Mouse (Mus musculus) embryonic facial prominence, embryonic 11.5 days (tissue): ENCODE measurements around the gene Slc39a3. TPM values are rescaled to one million over a fixed set of nuclear protein-coding genes. Genes with fewer than 3 reads are reported as not detected.

Source experiments
- ATAC-seq: fragments of 200-750 bp; cut with Nextera tagmentation; replicated peaks from 2 replicates; pipeline ENCODE4 v1.8.0; 2017; ENCODE audit warnings: low read depth; ENCODE audit not compliant: insufficient number of reproducible peaks, low FRiP score, low TSS enrichment
- DNase-seq: peaks from one replicate; pipeline ENCODE4 v3.0.0-alpha.2; 2015; ENCODE audit warnings: low spot score
- H3K27ac ChIP-seq: fragments of 300-500 bp; sonication (generic); replicated peaks from 2 replicates; pipeline ENCODE4 v1.5.1; 2014; ENCODE audit warnings: mild to moderate bottlenecking, low read depth, low read length, control low read depth
- H3K27me3 ChIP-seq: fragments of 300-500 bp; sonication (generic); 2 replicates; pipeline ENCODE4 v1.6.1; 2014; ENCODE audit warnings: mild to moderate bottlenecking, low read length, moderate library complexity, mixed read lengths; ENCODE audit not compliant: control insufficient read depth, insufficient read depth
- H3K36me3 ChIP-seq: fragments of 300-500 bp; sonication (generic); replicated peaks from 2 replicates; pipeline ENCODE4 v1.6.1; 2014; ENCODE audit warnings: low read depth, mild to moderate bottlenecking, low read length, moderate library complexity, mixed read lengths; ENCODE audit not compliant: control insufficient read depth, insufficient read depth
- H3K4me1 ChIP-seq: fragments of 300-500 bp; sonication (generic); 2 replicates; pipeline ENCODE4 v1.6.1; 2014; ENCODE audit warnings: low read length, mixed read lengths; ENCODE audit not compliant: control insufficient read depth, insufficient read depth
- H3K4me2 ChIP-seq: fragments of 300-500 bp; sonication (generic); 2 replicates; pipeline ENCODE4 v1.6.1; 2014; ENCODE audit warnings: low read depth, mild to moderate bottlenecking, control low read depth, low read length, moderate library complexity
- H3K4me3 ChIP-seq: fragments of 300-500 bp; sonication (generic); 2 replicates; pipeline ENCODE4 v1.5.1; 2014; ENCODE audit warnings: low read depth, low read length, control low read depth
- H3K9ac ChIP-seq: fragments of 300-500 bp; sonication (generic); replicated peaks from 2 replicates; pipeline ENCODE4 v1.6.1; 2014; ENCODE audit warnings: mild to moderate bottlenecking, control low read depth, low read length
- H3K9me3 ChIP-seq: fragments of 300-500 bp; sonication (generic); replicated peaks from 2 replicates; pipeline ENCODE4 v1.6.1; 2016; ENCODE audit warnings: mild to moderate bottlenecking, low read length, inconsistent platforms, mixed read lengths; ENCODE audit not compliant: control insufficient read depth
- WGBS: fragments of 180-500 bp; shearing (Covaris S2); extraction: QIAGEN DNeasy Blood & Tissue Kit; methylation state at CpG from one replicate; pipeline ENCODE4 v1.1.7; 2014; 5-methylcytosine and 5-hydroxymethylcytosine counted together
- polyA plus RNA-seq: library from polyadenylated mRNA; unstranded; fragments of >200 nt; fragmentation: Nextera tagmentation; extraction: Ambion mirVana; gene quantifications from 2 replicates; pipeline ENCODE4 v1.2.1, GENCODE M21; 2014

Gene Slc39a3
- polyA plus RNA-seq, 1 experiment from 2014 or later: 7.2 TPM

DNA sequence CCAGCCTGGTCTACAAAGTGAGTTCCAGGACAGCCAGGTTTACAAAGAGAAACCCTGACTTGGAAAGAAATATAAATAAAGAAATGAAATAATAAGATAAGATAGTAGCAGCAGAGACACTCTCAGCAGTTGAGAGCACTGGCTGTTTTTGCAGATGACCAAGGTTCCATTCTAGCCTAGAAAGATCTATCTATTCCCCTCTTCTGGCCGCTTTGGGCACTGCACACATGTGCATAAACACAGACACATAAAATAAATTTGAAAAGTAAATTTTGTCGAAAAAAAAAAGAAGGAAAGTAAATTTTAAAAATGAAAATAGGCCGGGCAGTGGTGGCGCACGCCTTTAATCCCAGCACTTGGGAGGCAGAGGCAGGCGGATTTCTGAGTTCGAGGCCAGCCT lies 975 bp downstream of the Slc39a3 start:
- DNase-seq (no peak), ATAC-seq (no peak)
- H3K9me3 ChIP-seq: no peaks in the 10 kb centered on the region
- H3K27me3 ChIP-seq: no peaks in the 10 kb centered on the region
- H3K4me3 ChIP-seq: no peak overlapping the region
- H3K27ac ChIP-seq: no peak overlapping the region
- H3K9ac ChIP-seq: no peak overlapping the region
- 77% methylated on average over 7 of the region's 7 CpGs for WGBS
- H3K4me1 ChIP-seq: no peaks in the 10 kb centered on the region
- H3K4me2 ChIP-seq: no peak overlapping the region
- H3K36me3 ChIP-seq: no peaks in the 10 kb centered on the region

- H3K4me1 ChIP-seq: no peaks in the 10 kb centered on the region
- H3K27ac ChIP-seq: no peak overlapping the region
- no peaks in the 10 kb centered on the region; the same call in 1 of the 2 replicates for H3K36me3 ChIP-seq
- H3K9ac ChIP-seq: no peak overlapping the region
- no peak for DNase-seq
- ATAC-seq: no peak
- no peak overlapping the region for H3K4me2 ChIP-seq
- no peak overlapping the region for H3K4me3 ChIP-seq
- 86% methylated on average over 10 of the region's 10 CpGs for WGBS
- no peaks in the 10 kb centered on the region for H3K9me3 ChIP-seq
- H3K27me3 ChIP-seq: no peaks in the 10 kb centered on the region
Observed at GRCm38 (mm10) chr10:81033586-81033985, 3.6 kb downstream of the Slc39a3 start.

DNA sequence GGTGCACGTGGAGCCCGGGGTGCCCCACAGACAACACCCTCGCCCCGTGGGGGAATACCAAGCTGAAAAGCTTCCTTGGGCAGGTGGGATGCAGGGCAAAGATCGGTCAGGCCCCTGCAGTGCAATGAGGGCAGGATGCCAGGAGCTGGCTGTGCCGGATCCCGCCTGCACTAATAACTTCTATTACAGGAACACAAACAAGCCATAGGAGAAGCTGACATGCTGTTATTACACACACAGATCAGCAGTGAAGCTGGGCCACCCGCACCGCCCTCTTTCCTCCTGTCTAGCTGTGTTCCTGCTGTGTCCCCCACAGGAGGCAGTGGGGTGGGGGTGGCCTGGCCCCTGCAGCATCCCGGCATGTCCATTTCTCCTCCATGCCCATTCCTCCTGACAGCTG lies 8.2 kb downstream of the Slc39a3 start:
- Histone ChIP-seq H3K36me3 (no peaks in the 10 kb centered on the region; the same call in 1 of the 2 replicates), H3K9me3 (no peaks in the 10 kb centered on the region), H3K4me1 (peaks cover 3% of the 10 kb centered on the region; the same call in 1 of the 2 replicates), H3K9ac (no peak overlapping the region), H3K4me2 (no peak overlapping the region), H3K4me3 (no peak overlapping the region), H3K27ac (no peak overlapping the region), H3K27me3 (peaks cover 13% of the 10 kb centered on the region)
- DNase-seq (no peak), ATAC-seq (no peak)
- 69% methylated on average over 10 of the region's 10 CpGs for WGBS

GRCm38 (mm10) chr10:81028219-81028618 lies 9.0 kb downstream of the Slc39a3 start:
- H3K27me3 ChIP-seq: peaks cover 13% of the 10 kb centered on the region
- H3K4me2 ChIP-seq: no peak overlapping the region
- no peaks in the 10 kb centered on the region for H3K9me3 ChIP-seq
- peaks cover 3% of the 10 kb centered on the region; the same call in 1 of the 2 replicates for H3K4me1 ChIP-seq
- ATAC-seq (no peak), DNase-seq (no peak)
- no peak overlapping the region for H3K27ac ChIP-seq
- no peak overlapping the region for H3K9ac ChIP-seq
- H3K36me3 ChIP-seq: no peaks in the 10 kb centered on the region; the same call in 1 of the 2 replicates
- H3K4me3 ChIP-seq: no peak overlapping the region

- no peak overlapping the region for H3K9ac ChIP-seq
- no peaks in the 10 kb centered on the region; the same call in 1 of the 2 replicates for H3K36me3 ChIP-seq
- peaks cover 3% of the 10 kb centered on the region; the same call in 1 of the 2 replicates for H3K4me1 ChIP-seq
- DNase-seq: no peak
- WGBS: 48% methylated on average over 4 of the region's 4 CpGs
- H3K27me3 ChIP-seq: peaks cover 17% of the 10 kb centered on the region
- H3K9me3 ChIP-seq: no peaks in the 10 kb centered on the region
- H3K4me2 ChIP-seq: no peak overlapping the region
- ATAC-seq: no peak
- H3K27ac ChIP-seq: no peak overlapping the region
- no peak overlapping the region for H3K4me3 ChIP-seq
Observed at GRCm38 (mm10) chr10:81027331-81027730, 9.9 kb downstream of the Slc39a3 start.

- H3K36me3 ChIP-seq: no peaks in the 10 kb centered on the region; the same call in 1 of the 2 replicates
- H3K27ac ChIP-seq: no peak overlapping the region
- ATAC-seq (no peak), DNase-seq (no peak)
- no peak overlapping the region for H3K4me3 ChIP-seq
- WGBS: 89% methylated on average over 5 of the region's 5 CpGs
- H3K4me2 ChIP-seq: no peak overlapping the region
- H3K9ac ChIP-seq: no peak overlapping the region
- H3K4me1 ChIP-seq: peaks cover 3% of the 10 kb centered on the region; the same call in 1 of the 2 replicates
- no peaks in the 10 kb centered on the region for H3K9me3 ChIP-seq
- H3K27me3 ChIP-seq: peaks cover 21% of the 10 kb centered on the region
Observed at GRCm38 (mm10) chr10:81026857-81027256, 10.4 kb downstream of the Slc39a3 start.

GRCm38 (mm10) chr10:81025639-81026275 lies 11.5 kb downstream of the Slc39a3 start, which contains the start of gene Diras1:
Gene Diras1, minus strand, starts transcription at chr10:81025662.
- H3K4me3 ChIP-seq: peak within 1 kb of the TSS; percentile 29
- peaks cover 3% of the 10 kb centered on the region; the same call in 1 of the 2 replicates for H3K4me1 ChIP-seq
- H3K27ac ChIP-seq: no peak within 1 kb of the TSS
- ATAC-seq (no peak), DNase-seq (no peak)
- no peaks in the 10 kb centered on the region; the same call in 1 of the 2 replicates for H3K36me3 ChIP-seq
- H3K4me2 ChIP-seq: peak within 1 kb of the TSS; percentile 59
- H3K9me3 ChIP-seq: no peaks in the 10 kb centered on the region
- 50% methylated on average over 12 of the region's 12 CpGs for WGBS
- no peak within 1 kb of the TSS; the same call in 1 of the 2 replicates for H3K9ac ChIP-seq
- peaks cover 22% of the 10 kb centered on the region for H3K27me3 ChIP-seq

DNA sequence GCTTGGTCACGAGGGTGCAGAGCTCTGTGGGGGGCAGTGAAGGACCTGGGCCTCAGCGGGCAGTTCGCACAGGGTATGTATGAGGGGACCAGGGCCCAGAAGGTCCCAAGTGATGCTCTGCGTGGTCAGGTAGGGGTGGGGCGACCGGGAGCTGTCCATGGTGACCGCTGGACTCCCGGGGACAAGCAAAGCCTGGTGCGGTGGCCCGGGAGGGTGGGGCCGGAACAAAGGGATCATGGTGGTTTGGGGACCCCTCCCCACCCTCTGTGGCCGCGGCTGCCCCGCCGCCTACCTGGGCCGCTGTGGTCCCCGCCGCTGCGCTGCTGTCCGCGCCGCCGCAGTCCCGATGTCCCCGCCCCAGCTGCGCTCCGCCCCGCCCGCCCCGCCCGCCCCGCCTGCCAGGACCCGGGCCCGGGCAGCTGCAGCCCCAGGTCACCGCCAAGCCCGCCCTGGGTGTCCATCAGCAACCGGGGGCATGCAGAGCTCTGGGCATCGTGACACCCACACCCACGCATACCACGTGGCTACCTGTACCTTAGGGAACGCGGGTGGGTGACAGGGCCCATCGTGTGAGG lies 12.1 kb downstream of the Slc39a3 start:
- H3K36me3 ChIP-seq: no peaks in the 10 kb centered on the region
- peak overlapping the region; percentile 59 for H3K4me2 ChIP-seq
- 3% methylated on average over 22 of the region's 43 CpGs for WGBS
- no peak; the same call in 1 of the 2 replicates for ATAC-seq
- H3K9me3 ChIP-seq: no peaks in the 10 kb centered on the region
- DNase-seq: peak; percentile 27
- H3K9ac ChIP-seq: no peak overlapping the region; the same call in 1 of the 2 replicates
- H3K27ac ChIP-seq: no peak overlapping the region
- peak overlapping the region; percentile 29 for H3K4me3 ChIP-seq
- H3K4me1 ChIP-seq: peaks cover 3% of the 10 kb centered on the region; the same call in 1 of the 2 replicates
- H3K27me3 ChIP-seq: peaks cover 22% of the 10 kb centered on the region
